Mouse (Mus musculus) macrophage (primary cell): ENCODE measurements around the gene Ptpn6. TPM values are rescaled to one million over a fixed set of nuclear protein-coding genes. Genes with fewer than 3 reads are reported as not detected.

Experiments used
- H3K27ac ChIP-seq: fragments of 350-480 bp; formaldehyde crosslinking; 2 replicates; pipeline ENCODE4 v1.9.0; 2021
- H3K36me3 ChIP-seq: fragments of 350-480 bp; formaldehyde crosslinking; 2 replicates; pipeline ENCODE4 v1.9.0; 2021; ENCODE audit errors: inconsistent target
- H3K4me3 ChIP-seq: fragments of 350-480 bp; formaldehyde crosslinking; 2 replicates; pipeline ENCODE4 v1.9.0; 2021; ENCODE audit errors: inconsistent target
- H3K79me2 ChIP-seq: fragments of 350-480 bp; formaldehyde crosslinking; 2 replicates; pipeline ENCODE4 v1.9.0; 2021; ENCODE audit errors: inconsistent target
- WGBS: methylation state at CpG from one replicate; pipeline ENCODE4 v1.1.7; 2026; ENCODE audit warnings: inconsistent platforms; ENCODE audit not compliant: missing documents; 5-methylcytosine and 5-hydroxymethylcytosine counted together
- polyA plus RNA-seq: library from polyadenylated mRNA; stranded (reverse); fragments of 250-400 nt; gene quantifications from 3 replicates; pipeline ENCODE4 v1.2.4, GENCODE M21; 2018; ENCODE audit warnings: inconsistent platforms

Ptpn6 gene
- polyA plus RNA-seq, 1 experiment from 2014 or later: 251 TPM

DNA sequence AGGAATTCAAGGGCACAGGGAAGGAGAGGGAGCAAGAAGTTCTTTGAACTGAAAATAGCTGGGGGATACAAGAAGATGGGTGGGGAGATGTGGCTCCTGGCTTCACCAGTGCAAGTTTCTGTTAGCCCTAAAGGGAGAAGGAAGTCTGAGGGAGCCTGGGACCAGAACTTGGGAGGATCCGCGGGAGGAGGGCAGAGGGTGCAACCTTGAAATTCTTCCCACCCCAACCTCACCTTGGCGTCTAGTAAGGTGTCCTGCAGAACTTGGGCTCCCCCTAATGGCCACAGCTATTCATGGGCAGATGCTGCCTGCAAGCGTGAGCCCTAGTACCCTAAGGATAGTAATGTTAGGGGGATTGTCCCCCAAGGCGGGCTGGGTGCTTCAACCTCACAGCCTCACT is 20.7 kb upstream of the Ptpn6 start:
- no peak overlapping the region for H3K27ac ChIP-seq
- peaks cover 16% of the 10 kb centered on the region; the same call in 1 of the 2 replicates for H3K79me2 ChIP-seq
- H3K4me3 ChIP-seq: no peak overlapping the region
- no peaks in the 10 kb centered on the region for H3K36me3 ChIP-seq
- 3% methylated on average over 5 of the region's 5 CpGs for WGBS

GRCm38 (mm10) chr6:124758849-124759232 is 20.3 kb upstream of the Ptpn6 start:
- no peak overlapping the region for H3K27ac ChIP-seq
- no peaks in the 10 kb centered on the region for H3K36me3 ChIP-seq
- 59% methylated on average over 2 of the region's 2 CpGs for WGBS
- no peak overlapping the region for H3K4me3 ChIP-seq
- H3K79me2 ChIP-seq: peaks cover 20% of the 10 kb centered on the region; the same call in 1 of the 2 replicates

GRCm38 (mm10) chr6:124757909-124758848 is 19.7 kb upstream of the Ptpn6 start:
- Histone ChIP-seq H3K4me3 (no peak overlapping the region), H3K27ac (no peak overlapping the region), H3K79me2 (peaks cover 27% of the 10 kb centered on the region; the same call in 1 of the 2 replicates), H3K36me3 (no peaks in the 10 kb centered on the region)
- 82% methylated on average over 5 of the region's 5 CpGs for WGBS

DNA sequence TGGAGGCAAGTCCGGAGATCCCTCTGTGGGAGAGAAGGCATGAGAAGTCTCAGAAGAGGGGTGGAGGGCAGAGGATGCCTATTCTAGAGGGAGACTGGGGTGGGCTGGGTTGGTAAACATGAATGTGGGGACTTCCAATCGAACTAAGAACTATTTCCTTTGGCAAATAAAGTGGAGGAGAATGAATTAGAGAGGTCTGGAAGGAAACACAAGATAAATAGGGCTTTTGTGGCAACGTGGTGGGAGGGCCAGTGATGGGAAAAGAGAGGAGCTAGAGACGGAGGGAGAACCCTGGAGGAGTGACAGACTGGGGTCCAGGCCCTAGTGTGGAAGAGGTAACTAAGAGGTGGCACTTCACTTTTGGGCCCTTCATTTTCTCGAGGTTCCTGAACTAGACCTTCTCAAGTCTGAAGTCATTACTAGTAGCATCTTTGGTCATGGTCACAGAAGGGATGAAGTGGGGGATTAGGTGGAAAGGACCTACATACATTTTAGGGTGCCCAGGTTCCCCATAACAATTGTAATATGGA is 18.9 kb upstream of the Ptpn6 start:
- H3K27ac ChIP-seq: no peak overlapping the region
- WGBS: 39% methylated on average over 5 of the region's 5 CpGs
- H3K4me3 ChIP-seq: peak overlapping the region; percentile 34
- peaks cover 34% of the 10 kb centered on the region; the same call in 1 of the 2 replicates for H3K79me2 ChIP-seq
- no peaks in the 10 kb centered on the region for H3K36me3 ChIP-seq

GRCm38 (mm10) chr6:124756652-124757350 is 18.3 kb upstream of the Ptpn6 start:
- peaks cover 40% of the 10 kb centered on the region; the same call in 1 of the 2 replicates for H3K79me2 ChIP-seq
- peak overlapping the region; percentile 34 for H3K4me3 ChIP-seq
- no peaks in the 10 kb centered on the region for H3K36me3 ChIP-seq
- H3K27ac ChIP-seq: no peak overlapping the region
- 2% methylated on average over 32 of the region's 54 CpGs for WGBS

GRCm38 (mm10) chr6:124755831-124756595 is 17.5 kb upstream of the Ptpn6 start, which contains the start of the genes Gm45234 and Atn1:
TSS of gene Gm45234 (minus strand) at chr6:124756021.
TSS of gene Atn1 (minus strand) at chr6:124756524.
- Histone ChIP-seq H3K79me2 (peaks cover 48% of the 10 kb centered on the region; the same call in 1 of the 2 replicates), H3K27ac (no peak within 1 kb of the TSS), H3K36me3 (no peaks in the 10 kb centered on the region), H3K4me3 (peak within 1 kb of the TSS; percentile 44)
- 2% methylated on average over 54 of the region's 100 CpGs for WGBS

- Histone ChIP-seq H3K36me3 (no peaks in the 10 kb centered on the region), H3K27ac (no peak overlapping the region), H3K4me3 (peak overlapping the region; percentile 44), H3K79me2 (peaks cover 55% of the 10 kb centered on the region; the same call in 1 of the 2 replicates)
- 44% methylated on average over 3 of the region's 3 CpGs for WGBS
These were observed 16.8 kb upstream of the Ptpn6 start for GRCm38 (mm10) chr6:124755306-124755705.

- H3K36me3 ChIP-seq: 0 out of 2 replicates have a peak, but pooled peaks cover 5% of the 10 kb centered on the region
- no peak overlapping the region for H3K27ac ChIP-seq
- no peak overlapping the region for H3K4me3 ChIP-seq
- 96% methylated on average over 2 of the region's 2 CpGs for WGBS
- H3K79me2 ChIP-seq: peaks cover 58% of the 10 kb centered on the region; the same call in 1 of the 2 replicates
These were observed 15.3 kb upstream of the Ptpn6 start for GRCm38 (mm10) chr6:124753861-124754260.

- 90% methylated on average over 8 of the region's 8 CpGs for WGBS
- Histone ChIP-seq H3K4me3 (no peak overlapping the region), H3K27ac (no peak overlapping the region), H3K79me2 (peaks cover 54% of the 10 kb centered on the region; the same call in 1 of the 2 replicates), H3K36me3 (0 out of 2 replicates have a peak, but pooled peaks cover 5% of the 10 kb centered on the region)
These were observed 11.9 kb upstream of the Ptpn6 start for GRCm38 (mm10) chr6:124750405-124750804.

DNA sequence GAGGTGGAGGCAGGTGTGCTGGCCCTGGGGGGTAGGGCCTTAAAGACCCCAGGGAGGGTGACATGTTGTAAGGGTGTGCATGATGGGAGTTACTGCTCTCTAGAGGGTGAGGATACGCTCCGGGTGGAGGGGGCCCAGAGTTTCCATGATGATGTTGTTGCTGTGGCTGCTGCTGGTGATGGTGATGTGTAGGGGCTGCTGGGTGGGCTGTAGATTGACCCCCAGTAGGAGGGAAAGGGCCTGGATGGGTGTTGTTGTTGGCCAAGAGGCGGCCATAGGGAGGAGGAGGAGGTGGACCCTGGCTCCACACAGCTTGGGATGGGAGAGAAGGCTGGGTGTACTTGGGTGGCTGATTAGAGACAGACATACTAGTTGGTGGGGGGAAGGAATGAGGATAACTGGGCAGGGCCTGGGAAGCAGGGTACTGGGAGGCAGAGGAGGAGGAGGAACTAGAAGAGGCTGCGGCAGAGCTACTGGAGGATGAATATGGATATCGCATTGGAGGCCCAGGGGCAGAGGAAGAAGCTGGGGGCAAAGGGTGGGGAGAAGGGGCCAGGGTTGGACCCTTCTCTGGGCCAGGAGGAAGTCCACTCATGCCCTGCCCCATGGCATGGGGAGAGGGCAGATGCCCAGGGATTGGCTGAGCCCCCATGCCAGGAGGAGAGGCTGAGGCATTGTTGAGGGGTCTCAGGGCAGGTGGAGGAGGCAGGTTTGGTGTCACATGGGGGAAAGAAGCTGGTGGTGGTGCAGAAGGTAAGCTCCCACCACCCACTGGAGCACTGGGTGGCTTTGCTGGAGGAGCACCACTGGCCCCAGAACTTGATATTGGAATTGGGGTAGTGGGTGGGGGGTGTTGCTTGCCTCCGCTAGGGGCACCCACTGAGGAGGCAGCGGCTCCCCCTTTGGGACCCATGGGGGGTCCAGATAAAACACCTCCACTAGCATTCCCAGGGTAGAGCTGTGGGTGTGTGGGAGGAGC is 8.4 kb upstream of the Ptpn6 start:
- 87% methylated on average over 7 of the region's 7 CpGs for WGBS
- no peak overlapping the region for H3K27ac ChIP-seq
- H3K36me3 ChIP-seq: 0 out of 2 replicates have a peak, but pooled peaks cover 5% of the 10 kb centered on the region
- H3K4me3 ChIP-seq: no peak overlapping the region
- H3K79me2 ChIP-seq: peaks cover 19% of the 10 kb centered on the region; the same call in 1 of the 2 replicates

DNA sequence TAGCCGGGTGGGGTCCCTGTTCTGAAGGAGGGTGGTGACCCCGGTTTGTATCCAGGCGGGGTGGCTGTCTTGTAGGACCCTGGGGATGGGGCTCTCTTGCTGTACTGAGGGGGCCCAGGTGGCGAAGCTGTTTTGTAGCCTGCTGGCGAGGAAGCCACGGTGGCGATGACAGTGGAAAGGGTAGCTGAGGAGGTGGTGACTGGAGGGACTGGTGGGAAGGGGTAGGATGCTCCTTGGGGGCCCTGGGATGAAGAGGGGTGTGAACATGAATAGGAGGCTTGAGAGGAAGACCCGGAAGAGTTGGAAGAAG is 7.7 kb upstream of the Ptpn6 start:
- Histone ChIP-seq H3K27ac (no peak overlapping the region), H3K79me2 (peaks cover 12% of the 10 kb centered on the region; the same call in 1 of the 2 replicates), H3K4me3 (peak overlapping the region; percentile 10; the same call in 1 of the 2 replicates), H3K36me3 (0 out of 2 replicates have a peak, but pooled peaks cover 5% of the 10 kb centered on the region)
- WGBS: 31% methylated on average over 8 of the region's 8 CpGs

DNA sequence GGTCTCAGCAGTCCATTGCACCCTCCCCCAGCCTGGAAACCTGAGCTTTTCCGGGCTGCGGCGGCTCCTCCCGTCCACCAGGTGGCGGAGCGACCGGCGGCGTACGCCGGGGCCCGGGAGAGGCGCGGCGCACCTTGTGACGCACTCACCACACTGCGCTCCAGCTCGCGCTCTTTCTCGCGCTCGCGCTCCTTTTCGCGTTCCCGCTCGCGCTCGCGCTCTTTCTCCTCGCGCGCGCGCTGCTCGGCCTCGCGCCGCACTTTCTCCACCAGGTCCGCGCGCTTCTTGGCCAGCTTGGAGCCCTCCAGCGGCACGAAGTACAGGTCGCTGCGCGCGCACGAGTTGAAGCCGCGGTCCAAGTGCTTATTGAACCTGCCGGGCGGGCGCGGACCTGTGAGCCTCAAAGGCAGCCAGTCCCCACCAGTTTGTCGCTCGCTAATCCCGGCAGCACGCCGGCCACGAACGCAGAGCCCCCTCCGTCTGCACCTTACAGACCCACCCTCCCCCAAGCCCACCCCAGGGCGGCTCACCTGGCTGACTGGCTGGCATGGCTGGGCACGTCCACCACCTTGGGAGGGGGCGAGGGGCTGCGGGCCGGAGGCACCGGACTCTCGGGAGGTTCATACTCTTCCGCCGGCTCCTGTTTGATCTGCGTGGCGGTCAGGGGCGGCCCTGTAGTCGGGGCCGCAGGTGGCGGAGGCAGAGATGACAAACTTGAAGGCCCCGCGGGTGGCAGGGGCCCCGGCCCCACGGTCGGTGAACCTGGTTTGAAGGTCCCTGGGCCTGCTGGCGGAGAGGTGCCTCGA is 7.2 kb upstream of the Ptpn6 start:
- peak overlapping the region; percentile 21; the same call in 1 of the 2 replicates for H3K4me3 ChIP-seq
- under 1% methylated on average over 77 of the region's 85 CpGs for WGBS
- peaks cover 7% of the 10 kb centered on the region; the same call in 1 of the 2 replicates for H3K79me2 ChIP-seq
- no peak overlapping the region for H3K27ac ChIP-seq
- 0 out of 2 replicates have a peak, but pooled peaks cover 5% of the 10 kb centered on the region for H3K36me3 ChIP-seq
